In the genomic region with DNA sequence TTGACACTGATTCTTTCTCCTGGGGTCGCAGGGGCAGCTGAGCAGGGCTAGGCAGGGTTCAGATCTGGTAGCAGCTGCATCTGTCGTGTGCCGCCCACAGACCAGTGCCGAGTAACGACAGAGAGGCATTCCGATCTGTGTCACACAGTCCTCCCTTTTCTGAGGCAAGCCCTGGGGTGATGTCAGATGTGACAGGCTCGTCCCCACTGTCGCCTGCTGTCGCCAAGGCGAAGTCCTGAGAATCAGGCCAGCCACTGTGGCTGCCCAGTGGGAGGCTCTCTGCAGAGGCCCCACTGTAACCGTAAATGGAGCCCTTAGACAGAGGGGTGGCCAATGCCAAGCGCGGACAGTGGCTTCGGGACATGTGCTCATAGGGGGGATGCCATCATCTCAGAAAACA, we compare ENCODE assay signal across 9 mouse cellular contexts.
DNase-seq lines count a peak whose midpoint lies in the region; ATAC-seq and TF ChIP-seq lines count a peak whose summit lies in the region.
"Had no signal": no experiment of that assay in that cellular context is flagged by ENCODE, and none has a peak within 500 bp of the region (broad histone marks: within the 10 kb centered on the region; RNA-seq: fewer than 3 reads in every experiment).

No protein-coding gene starts in this region.

- DNase-seq in midbrain, embryonic 14.5 days: peak; percentile 15
- no peak for DNase-seq in midbrain, embryonic 11.5 days (ENCODE audit: low spot score, missing footprints)
- DNase-seq in embryo, embryonic 9.5 days (ENCODE audit: extremely low spot score): peak; percentile 14
- peak; percentile 41 to 70 for DNase-seq in layer of hippocampus, postnatal 36 days
- peak; percentile 31 for DNase-seq in retina, postnatal 7 days (ENCODE audit: low read depth, low spot score)
- no peak for DNase-seq in kidney, adult 18-20 months
- no peak for DNase-seq in heart, adult 2 months
- DNase-seq: heart, adult 18-20 months; kidney, postnatal 4 days had no signal

- TF ChIP-seq EP300 in heart, adult 2 months (IDR thresholded peaks at IDR 0.05; ENCODE audit: insufficient read depth, low read depth, low read length): no peak

- no peak overlapping the region for H3K4me3 ChIP-seq in midbrain, embryonic 14.5 days (replicated peaks; ENCODE audit: low read depth, low read length)
- H3K4me3 ChIP-seq in midbrain, embryonic 11.5 days (ENCODE audit: low read depth, low read length): no peak overlapping the region
- H3K4me3 ChIP-seq in heart, adult 2 months: no peak overlapping the region

- TF ChIP-seq POLR2A in heart, adult 2 months (IDR thresholded peaks at IDR 0.05; ENCODE audit: insufficient read depth, low read depth, low read length): no peak

- intact Hi-C loops in heart, adult 2 months (cut with DNase I): no loop called here

- WGBS in midbrain, embryonic 14.5 days: 41% methylated on average over 14 of the region's 14 CpGs
- WGBS in midbrain, embryonic 11.5 days: 36% methylated on average over 14 of the region's 14 CpGs
- 62% methylated on average over 14 of the region's 14 CpGs for WGBS in heart, adult 2 months

- TF ChIP-seq CTCF in heart, adult 2 months (IDR thresholded peaks at IDR 0.05): no peak

- H3K9me3 ChIP-seq in midbrain, embryonic 14.5 days (ENCODE audit: control insufficient read depth, low read length): no peaks in the 10 kb centered on the region
- no peaks in the 10 kb centered on the region for H3K9me3 ChIP-seq in midbrain, embryonic 11.5 days (ENCODE audit: control insufficient read depth, low read length)

- no peaks in the 10 kb centered on the region for H3K36me3 ChIP-seq in midbrain, embryonic 14.5 days (ENCODE audit: control insufficient read depth, insufficient read depth, low read length)
- no peaks in the 10 kb centered on the region for H3K36me3 ChIP-seq in midbrain, embryonic 11.5 days (ENCODE audit: control insufficient read depth, insufficient read depth, low read length)
- H3K36me3 ChIP-seq in heart, adult 2 months (ENCODE audit: control insufficient read depth, insufficient read depth, low read length): no peaks in the 10 kb centered on the region

- no peaks in the 10 kb centered on the region for H3K79me2 ChIP-seq in heart, adult 2 months (replicated peaks; ENCODE audit: control insufficient read depth, insufficient read depth, low read length)

- H3K4me2 ChIP-seq in midbrain, embryonic 14.5 days (ENCODE audit: low read length): no peak overlapping the region
- H3K4me2 ChIP-seq in midbrain, embryonic 11.5 days: no peak overlapping the region

- no peak overlapping the region for H3K27ac ChIP-seq in midbrain, embryonic 14.5 days (replicated peaks; ENCODE audit: low read depth, low read length)
- H3K27ac ChIP-seq in midbrain, embryonic 11.5 days (ENCODE audit: low read depth, low read length): no peak overlapping the region
- H3K27ac ChIP-seq in heart, adult 2 months: no peak overlapping the region

- H3K4me1 ChIP-seq in midbrain, embryonic 14.5 days (ENCODE audit: control insufficient read depth, insufficient read depth, low read length): no peaks in the 10 kb centered on the region
- H3K4me1 ChIP-seq in midbrain, embryonic 11.5 days (ENCODE audit: control insufficient read depth, insufficient read depth, low read length): peaks cover 4% of the 10 kb centered on the region
- no peaks in the 10 kb centered on the region; the same call in 1 of the 2 replicates for H3K4me1 ChIP-seq in heart, adult 2 months (ENCODE audit: control insufficient read depth, insufficient read depth, low read length)

- no peak for ATAC-seq in midbrain, embryonic 14.5 days (ENCODE audit: low FRiP score, low TSS enrichment)
- ATAC-seq in midbrain, embryonic 11.5 days (ENCODE audit: low FRiP score): no peak

- H3K27me3 ChIP-seq in midbrain, embryonic 14.5 days (ENCODE audit: control insufficient read depth, insufficient read depth, low read length): no peaks in the 10 kb centered on the region
- no peaks in the 10 kb centered on the region for H3K27me3 ChIP-seq in midbrain, embryonic 11.5 days (ENCODE audit: control insufficient read depth, insufficient read depth, low read length)
- no peaks in the 10 kb centered on the region for H3K27me3 ChIP-seq in heart, adult 2 months (ENCODE audit: control insufficient read depth, insufficient read depth, low read length)

- no peak overlapping the region for H3K9ac ChIP-seq in midbrain, embryonic 14.5 days (replicated peaks; ENCODE audit: low read length)
- no peak overlapping the region for H3K9ac ChIP-seq in midbrain, embryonic 11.5 days (ENCODE audit: low read length)
- no peak overlapping the region for H3K9ac ChIP-seq in heart, adult 2 months (ENCODE audit: low read depth, low read length)

Comparison
In these comparisons a context has a peak if more than half of its experiments do, and no peak if none do; other contexts are left out.
1. DNase-seq: peak in midbrain, embryonic 14.5 days (single experiment), embryo, embryonic 9.5 days (single experiment), layer of hippocampus, postnatal 36 days (2 of 2) and retina, postnatal 7 days (single experiment); none in midbrain, embryonic 11.5 days (single experiment), kidney, adult 18-20 months (single experiment) and heart, adult 2 months (0 of 2).